Mouse (Mus musculus): ENCODE data around the gene Slc22a8.

Slc22a8 gene

DNA sequence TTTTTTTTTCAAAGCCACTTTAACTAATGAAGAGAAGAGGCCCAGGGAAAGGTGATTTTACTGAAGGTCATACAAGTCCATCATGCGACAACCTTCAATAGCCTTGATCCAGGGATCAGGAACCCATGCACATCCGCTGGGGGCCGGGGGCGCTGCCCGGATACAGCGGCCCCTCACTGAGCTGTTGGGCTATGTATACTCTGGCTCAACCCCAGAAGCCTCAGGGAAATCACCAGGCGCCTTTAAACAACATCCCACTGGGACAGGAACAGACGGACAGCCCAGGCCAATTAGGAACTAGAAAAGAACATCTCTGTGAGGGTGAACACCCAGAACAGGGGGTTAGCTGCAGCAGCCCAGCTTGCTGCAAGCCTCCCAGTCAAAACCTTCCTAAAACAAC, at the start of gene Slc22a8:
Gene Slc22a8 (plus strand): TSS at position 301 of the 400 bp plus-strand sequence.
- no peak for DNase-seq (ENCODE audit: low spot score in 2 of 2)

DNA sequence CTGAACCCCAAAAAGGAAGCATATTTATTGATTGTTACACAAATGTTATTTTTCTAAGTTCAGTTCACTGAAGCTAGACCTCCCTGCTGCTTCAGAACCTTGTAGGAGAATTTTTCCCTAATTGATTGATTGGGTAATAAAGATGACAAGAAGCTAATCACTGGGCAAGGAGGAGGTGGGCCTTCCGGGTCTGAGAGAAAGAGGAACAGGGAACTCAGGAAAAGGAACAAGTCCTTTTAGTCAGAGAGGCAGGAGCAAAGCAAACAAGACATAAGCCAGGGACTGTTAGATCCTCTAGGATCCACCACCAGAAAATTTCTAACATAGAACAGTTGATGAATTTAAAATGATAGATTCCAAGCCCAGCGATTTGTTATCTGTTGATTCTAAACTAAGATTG, 32.2 kb upstream of the Slc22a8 start:
- DNase-seq (ENCODE audit: low spot score in 2 of 2) = no peak

GRCm38 (mm10) chr19:8564021-8564420, 27.0 kb upstream of the Slc22a8 start:
- no peak for DNase-seq (ENCODE audit: low spot score in 2 of 2)

- no peak for DNase-seq (ENCODE audit: low spot score in 2 of 2)
Observed at GRCm38 (mm10) chr19:8564469-8564868, 26.6 kb upstream of the Slc22a8 start.

DNA sequence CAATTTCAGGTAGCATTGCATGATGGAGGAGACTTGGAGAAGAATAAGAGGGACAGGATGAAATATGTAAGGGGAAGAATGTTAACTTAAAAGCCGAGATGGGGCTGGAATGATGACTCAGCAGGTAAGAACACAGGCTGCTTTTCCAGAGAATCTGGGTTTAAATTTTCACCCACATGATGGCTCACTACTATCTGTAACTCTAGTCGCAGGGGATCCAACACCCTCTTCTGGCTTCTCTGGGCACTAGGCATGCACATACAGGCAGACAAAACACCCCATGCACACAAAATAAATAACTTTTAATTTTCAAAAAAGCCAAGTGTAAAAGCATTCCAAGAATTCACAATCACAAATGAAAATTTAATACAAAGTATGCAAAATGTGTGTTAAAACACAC, 25.8 kb upstream of the Slc22a8 start:
- no peak for DNase-seq (ENCODE audit: low spot score in 2 of 2)

GRCm38 (mm10) chr19:8565985-8566384, 25.1 kb upstream of the Slc22a8 start:
- no peak for DNase-seq (ENCODE audit: low spot score in 2 of 2)

DNA sequence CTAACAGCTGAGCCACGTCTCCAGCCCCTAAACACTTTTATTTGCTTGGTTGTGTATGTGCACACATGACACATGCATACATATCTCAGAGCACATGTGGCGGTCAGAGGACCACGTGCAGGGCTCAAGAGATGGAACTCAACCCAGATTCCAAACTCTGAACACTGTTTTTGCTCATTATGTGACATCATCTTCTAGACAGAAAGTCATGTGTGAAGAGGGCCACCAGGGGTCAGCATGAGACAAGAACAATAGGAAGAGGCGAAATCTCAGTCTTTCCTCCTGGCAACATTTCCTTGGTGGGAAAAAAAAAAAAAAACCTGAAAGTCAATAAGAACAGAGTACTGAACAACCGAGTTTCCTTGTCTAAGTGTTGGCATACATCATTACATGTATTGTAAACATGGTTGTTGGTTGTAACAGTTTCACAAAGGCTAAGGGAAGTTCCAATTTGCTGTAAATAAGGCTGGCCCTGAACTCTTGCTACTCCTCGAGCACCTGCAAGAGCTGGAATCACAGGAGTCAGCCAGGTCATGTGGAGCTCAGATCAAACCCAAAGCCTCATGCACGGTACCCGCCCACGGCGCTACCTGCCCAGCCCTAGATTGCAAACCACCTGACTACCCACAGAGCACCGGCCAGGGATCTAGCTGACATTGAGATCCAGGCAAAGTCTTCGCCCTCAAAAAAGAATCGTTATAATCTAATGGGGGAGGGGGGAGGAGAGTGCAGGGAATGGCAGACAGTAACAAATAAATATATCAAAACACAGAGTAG, 23.8 kb upstream of the Slc22a8 start:
- DNase-seq (ENCODE audit: low spot score in 2 of 2) = no peak

DNA sequence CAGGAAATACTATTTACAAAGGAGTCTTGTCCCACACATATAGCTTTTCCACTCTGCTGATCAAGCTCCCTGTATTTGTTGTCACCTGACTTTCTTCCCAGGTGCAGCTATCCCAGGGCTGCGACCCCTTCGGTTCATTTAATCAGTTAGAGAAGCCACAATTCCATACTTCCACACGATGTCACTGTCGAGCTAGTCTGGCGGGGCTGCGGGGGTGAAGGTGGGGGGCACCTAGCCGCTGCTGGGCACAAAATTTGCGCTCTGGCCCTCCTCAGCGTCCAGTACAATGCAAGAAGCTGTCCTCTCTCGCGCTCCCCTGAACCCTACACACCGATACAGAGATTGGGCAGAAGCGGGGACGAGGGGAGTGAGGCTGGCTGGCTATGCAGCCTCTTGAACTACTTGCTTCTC, 21.6 kb upstream of the Slc22a8 start:
- DNase-seq (ENCODE audit: low spot score in 2 of 2) = no peak

- no peak for DNase-seq (ENCODE audit: low spot score in 2 of 2)
Observed at GRCm38 (mm10) chr19:8570341-8571040, 20.6 kb upstream of the Slc22a8 start.

DNA sequence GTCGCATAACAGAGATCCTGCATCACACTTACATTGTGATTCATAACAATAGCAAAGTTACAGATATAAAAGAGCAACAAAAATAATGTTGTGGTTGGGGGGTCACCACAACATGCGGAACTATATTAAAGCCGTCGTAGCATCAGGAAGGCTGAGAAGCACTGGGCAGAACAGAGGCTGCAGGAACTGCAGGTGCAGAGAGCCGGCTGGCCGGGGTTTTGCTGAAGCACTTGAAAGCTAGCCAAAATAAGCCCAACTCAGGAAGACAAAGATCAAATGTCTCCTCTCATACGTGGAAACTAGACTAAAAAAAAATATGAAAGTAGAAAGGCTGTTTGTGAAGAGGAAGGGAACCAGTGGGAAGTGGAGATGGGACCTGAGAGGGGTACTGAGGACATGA, 19.3 kb upstream of the Slc22a8 start:
- DNase-seq (ENCODE audit: low spot score in 2 of 2) = no peak

GRCm38 (mm10) chr19:8572485-8572884, 18.6 kb upstream of the Slc22a8 start:
- no peak for DNase-seq (ENCODE audit: low spot score in 2 of 2)

DNA sequence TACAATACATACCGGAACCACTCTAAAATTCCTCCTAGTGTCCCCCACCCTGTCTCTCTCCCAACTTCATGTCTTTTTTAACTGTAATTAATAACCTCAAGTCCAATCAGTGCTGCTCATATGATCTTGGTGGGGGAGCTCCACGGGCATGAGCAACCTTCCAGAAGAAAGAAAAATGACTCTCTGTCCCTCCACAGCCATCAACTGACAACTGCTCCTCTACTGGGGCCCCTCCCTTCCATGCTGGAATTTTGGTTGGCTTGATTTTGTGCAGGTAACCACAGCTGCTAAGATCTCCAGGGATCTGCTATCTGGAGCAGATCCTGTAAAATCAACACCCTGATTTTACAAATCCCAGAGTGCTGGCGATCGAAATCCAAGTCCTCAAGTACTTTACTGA, 13.6 kb upstream of the Slc22a8 start:
- DNase-seq (ENCODE audit: low spot score in 2 of 2) = no peak

GRCm38 (mm10) chr19:8578293-8578969, 12.6 kb upstream of the Slc22a8 start:
- DNase-seq (ENCODE audit: low spot score in 2 of 2) = peak; percentile 49 to 67

- DNase-seq (ENCODE audit: low spot score in 2 of 2) = no peak
Observed at GRCm38 (mm10) chr19:8578970-8579342, 12.1 kb upstream of the Slc22a8 start.

- no peak for DNase-seq (ENCODE audit: low spot score in 2 of 2)
Observed at GRCm38 (mm10) chr19:8585298-8585697, 5.8 kb upstream of the Slc22a8 start.

DNA sequence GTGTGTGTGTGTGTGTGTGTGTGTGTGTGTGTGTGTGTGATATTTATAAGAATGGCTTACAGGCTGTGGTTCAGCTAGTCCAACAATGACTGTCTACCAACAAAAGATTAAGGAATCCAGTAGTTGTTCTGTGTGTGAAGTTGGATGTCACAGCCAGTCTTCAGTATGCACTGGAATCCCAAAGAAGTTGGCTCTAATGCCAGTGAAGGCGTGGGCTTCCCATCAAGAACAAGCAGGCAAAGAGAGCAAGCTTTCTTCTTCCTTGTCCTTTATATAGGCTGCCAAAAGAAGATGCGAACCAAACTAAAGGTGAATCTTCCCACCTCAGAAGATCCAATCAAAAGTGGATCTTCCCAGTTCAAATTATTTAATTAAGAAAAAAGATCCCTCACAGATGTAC, 5.2 kb upstream of the Slc22a8 start:
- DNase-seq (ENCODE audit: low spot score in 2 of 2) = no peak

DNA sequence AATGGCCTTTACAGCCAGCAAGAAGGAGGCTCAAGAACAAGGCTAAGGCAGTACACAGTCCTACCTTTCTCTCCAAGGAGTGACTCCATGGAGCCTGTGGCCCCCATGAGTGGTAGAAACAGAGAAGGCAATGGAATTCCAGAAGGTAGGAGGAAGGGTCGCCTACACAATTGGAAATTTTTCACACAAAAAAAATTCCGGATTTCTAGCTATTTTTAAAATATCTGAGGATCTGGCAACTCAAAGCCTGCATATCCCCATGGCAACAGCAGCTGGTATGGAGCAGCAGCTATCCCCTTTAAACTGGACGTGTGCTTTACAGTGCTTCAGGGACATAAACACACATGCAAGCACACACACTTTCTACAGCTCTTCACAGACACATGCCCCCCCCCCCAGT, 4.7 kb upstream of the Slc22a8 start:
- DNase-seq (ENCODE audit: low spot score in 2 of 2) = no peak

- no peak for DNase-seq (ENCODE audit: low spot score in 2 of 2)
Observed at GRCm38 (mm10) chr19:8587315-8587714, 3.7 kb upstream of the Slc22a8 start.

DNA sequence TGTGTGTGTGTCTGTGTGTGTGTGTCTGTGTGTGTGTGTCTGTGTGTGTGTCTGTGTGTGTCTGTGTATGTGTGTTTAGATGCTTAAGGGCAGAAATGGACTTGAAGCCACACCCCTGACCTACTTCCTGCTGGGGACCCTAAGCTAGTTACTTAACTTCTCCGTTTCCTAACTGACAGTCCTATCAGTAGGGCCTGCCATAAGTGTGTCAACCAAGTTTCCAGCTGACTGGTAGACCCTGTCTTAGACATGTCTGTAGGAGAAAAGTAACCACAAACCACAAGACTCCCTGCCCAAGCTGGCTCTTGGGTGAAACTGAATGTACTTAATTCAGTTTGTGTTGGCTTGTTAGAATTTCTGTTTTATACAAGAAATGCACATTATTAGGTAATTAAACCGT, 1.1 kb downstream of the Slc22a8 start:
- no peak for DNase-seq (ENCODE audit: low spot score in 2 of 2)

- no peak for DNase-seq (ENCODE audit: low spot score in 2 of 2)
Observed at GRCm38 (mm10) chr19:8592873-8593408, 1.9 kb downstream of the Slc22a8 start.

- DNase-seq (ENCODE audit: low spot score in 2 of 2) = no peak
Observed at GRCm38 (mm10) chr19:8593833-8594232, 2.8 kb downstream of the Slc22a8 start.

GRCm38 (mm10) chr19:8594518-8594917, 3.5 kb downstream of the Slc22a8 start:
- DNase-seq (ENCODE audit: low spot score in 2 of 2) = no peak

DNA sequence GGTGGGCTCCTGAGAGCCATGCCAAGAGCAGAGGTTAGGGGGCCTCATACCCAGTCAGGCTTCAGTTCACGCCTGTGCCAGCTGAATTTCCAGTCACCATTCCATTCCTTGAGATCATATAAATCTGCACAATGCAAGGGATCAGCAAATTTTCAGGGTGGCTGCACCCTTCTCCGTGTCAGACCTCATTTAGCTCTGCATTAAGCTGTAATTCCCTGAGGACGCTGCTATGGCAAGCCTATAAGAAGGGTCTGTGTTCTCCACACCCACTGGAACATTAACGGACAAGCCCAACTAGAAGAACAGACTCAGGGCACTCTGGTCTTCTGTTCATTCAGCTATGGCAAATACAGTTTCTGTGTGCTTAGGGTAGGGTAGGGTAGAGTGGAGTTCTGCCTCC, 6.2 kb downstream of the Slc22a8 start:
- no peak for DNase-seq (ENCODE audit: low spot score in 2 of 2)

All from urinary bladder, postnatal 4 days (tissue).